Mouse (Mus musculus): ENCODE measurements at regions not wholly inside any gene's neighbourhood (a gene's known extent, or its start where the extent isn't known, plus 50 kb on each side); places are given as distances from the start of the nearest gene placed in this dataset.

GRCm38 (mm10) chr15:40524350-40524749 is 390.2 kb downstream of the 9330182O14Rik start:
- no peak for TF ChIP-seq POLR2A (IDR thresholded peaks at IDR 0.05; ENCODE audit: borderline replicate concordance, extremely low read depth, insufficient read depth, insufficient read length, poor library complexity, severe bottlenecking)
- no peak for TF ChIP-seq CTCF (IDR thresholded peaks at IDR 0.05; ENCODE audit: borderline replicate concordance, extremely low read depth, insufficient read depth, insufficient read length)
- DNase-seq (ENCODE audit: low read depth): no peak

- peak; percentile 83 for DNase-seq (ENCODE audit: low read depth)
- TF ChIP-seq CTCF (IDR thresholded peaks at IDR 0.05; ENCODE audit: borderline replicate concordance, extremely low read depth, insufficient read depth, insufficient read length): no peak
- no peak for TF ChIP-seq POLR2A (IDR thresholded peaks at IDR 0.05; ENCODE audit: borderline replicate concordance, extremely low read depth, insufficient read depth, insufficient read length, poor library complexity, severe bottlenecking)
Observed at GRCm38 (mm10) chr15:40533451-40533873, 399.3 kb downstream of the 9330182O14Rik start.

DNA sequence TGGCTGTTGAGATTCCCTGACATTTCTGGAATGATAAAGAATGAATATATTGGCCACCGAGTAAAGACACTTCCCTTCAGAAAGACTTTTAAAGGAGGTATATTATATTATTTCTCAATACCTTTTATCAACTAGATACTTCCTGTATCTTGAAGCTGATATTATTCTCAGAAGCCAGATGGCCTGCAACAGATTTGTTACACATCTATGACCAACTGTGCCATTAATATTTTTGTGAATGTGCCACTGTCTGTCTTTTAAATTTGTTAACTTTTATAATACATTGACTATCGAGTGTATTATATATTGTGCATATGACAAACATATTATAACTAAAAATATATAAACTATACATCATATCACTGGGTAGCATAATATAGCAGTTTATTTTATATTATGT is 427.5 kb downstream of the 9330182O14Rik start:
- TF ChIP-seq CTCF (IDR thresholded peaks at IDR 0.05; ENCODE audit: borderline replicate concordance, extremely low read depth, insufficient read depth, insufficient read length) (no peak), POLR2A (IDR thresholded peaks at IDR 0.05; ENCODE audit: borderline replicate concordance, extremely low read depth, insufficient read depth, insufficient read length, poor library complexity, severe bottlenecking) (no peak)

DNA sequence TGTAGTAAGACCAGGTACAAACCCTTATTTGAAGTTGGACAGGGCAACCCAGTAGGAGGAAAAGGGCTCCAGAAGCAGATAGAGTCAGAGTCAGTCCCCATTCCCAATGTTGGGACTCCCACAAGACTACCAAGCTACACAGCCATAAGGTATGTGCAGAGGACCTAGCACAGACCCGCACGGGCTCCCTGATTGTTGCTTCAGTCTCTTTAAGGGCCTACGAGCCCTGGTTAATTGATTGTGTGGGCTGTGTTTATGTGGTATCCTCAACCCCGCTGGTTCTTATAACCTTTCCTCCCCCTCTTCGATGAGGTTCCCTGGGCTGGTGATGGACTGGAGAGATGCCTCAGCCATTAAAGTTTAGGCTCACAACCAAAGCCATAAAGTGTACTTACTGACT is 431.6 kb downstream of the 9330182O14Rik start:
- DNase-seq (ENCODE audit: low read depth): no peak
- TF ChIP-seq POLR2A (IDR thresholded peaks at IDR 0.05; ENCODE audit: borderline replicate concordance, extremely low read depth, insufficient read depth, insufficient read length, poor library complexity, severe bottlenecking) (no peak), CTCF (IDR thresholded peaks at IDR 0.05; ENCODE audit: borderline replicate concordance, extremely low read depth, insufficient read depth, insufficient read length) (no peak)

More for the DNA sequence above, 427.5 kb downstream of the 9330182O14Rik start:
- DNase-seq (ENCODE audit: low read depth): peak; percentile 16

- peak; percentile 35 for DNase-seq (ENCODE audit: low read depth)
- no peak for TF ChIP-seq CTCF (IDR thresholded peaks at IDR 0.05; ENCODE audit: borderline replicate concordance, extremely low read depth, insufficient read depth, insufficient read length)
- TF ChIP-seq POLR2A (IDR thresholded peaks at IDR 0.05; ENCODE audit: borderline replicate concordance, extremely low read depth, insufficient read depth, insufficient read length, poor library complexity, severe bottlenecking): no peak
Observed at GRCm38 (mm10) chr15:40566481-40566880, 432.3 kb downstream of the 9330182O14Rik start.

- no peak for TF ChIP-seq POLR2A (IDR thresholded peaks at IDR 0.05; ENCODE audit: borderline replicate concordance, extremely low read depth, insufficient read depth, insufficient read length, poor library complexity, severe bottlenecking)
- no peak for TF ChIP-seq CTCF (IDR thresholded peaks at IDR 0.05; ENCODE audit: borderline replicate concordance, extremely low read depth, insufficient read depth, insufficient read length)
- peak; percentile 8 for DNase-seq (ENCODE audit: low read depth)
Observed at GRCm38 (mm10) chr15:40568701-40569100, 434.5 kb downstream of the 9330182O14Rik start.
